Mouse (Mus musculus) spleen, postnatal 36 days (tissue): ENCODE results near the gene Acbd6.
A peak's percentile ranks its signal among the peaks of the same experiment; 100 is the strongest.

Experiments
- DNase-seq, 2 experiments: peaks; one replicate each; pipeline ENCODE4 v3.0.0; 2022; ENCODE audit warnings: low spot score in 2 of 2, mixed read lengths in 1 of 2

The Acbd6 gene

DNA sequence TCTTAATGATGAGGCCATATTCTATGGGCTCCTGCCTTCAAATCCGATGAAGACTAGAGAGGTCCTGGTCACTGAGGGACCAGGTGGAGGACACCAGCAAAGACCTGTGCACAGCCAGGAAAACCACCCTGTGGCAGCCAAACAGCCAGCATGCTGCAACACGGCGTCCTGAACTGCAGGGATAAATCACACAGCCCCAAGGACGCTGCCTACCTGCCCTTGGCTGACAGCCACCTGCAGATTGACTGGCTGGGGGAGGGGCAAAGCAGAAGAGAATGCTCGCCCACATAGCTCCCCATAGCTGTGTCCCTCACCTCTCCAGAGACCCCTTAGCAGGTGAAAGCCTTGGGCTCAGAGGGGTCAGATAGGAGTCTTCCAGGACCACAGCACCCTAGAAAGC is 162.1 kb downstream of the Acbd6 start:
- no peak for DNase-seq

DNA sequence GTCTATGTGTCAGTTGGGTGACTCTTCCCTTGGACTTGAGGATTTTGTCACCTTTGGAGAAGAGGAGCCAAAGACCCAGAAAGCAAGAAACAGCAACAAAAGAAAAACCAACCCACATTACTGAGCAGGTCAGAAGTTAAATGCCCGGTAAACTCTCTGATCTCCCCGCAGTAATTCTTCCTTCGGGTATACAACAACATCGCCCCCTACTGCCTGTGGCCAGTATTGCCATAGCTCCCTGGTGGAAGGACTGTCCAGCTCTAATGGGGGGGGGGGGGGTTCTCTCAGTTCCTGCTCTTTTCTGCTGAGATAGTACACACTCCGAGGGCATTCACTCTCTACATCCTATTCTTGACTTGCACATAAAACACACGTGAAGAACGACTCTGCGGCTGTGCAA is 163.5 kb downstream of the Acbd6 start:
- DNase-seq: no peak

GRCm38 (mm10) chr1:155722185-155722584 is 164.3 kb downstream of the Acbd6 start:
- DNase-seq: peak; percentile 29 to 41

DNA sequence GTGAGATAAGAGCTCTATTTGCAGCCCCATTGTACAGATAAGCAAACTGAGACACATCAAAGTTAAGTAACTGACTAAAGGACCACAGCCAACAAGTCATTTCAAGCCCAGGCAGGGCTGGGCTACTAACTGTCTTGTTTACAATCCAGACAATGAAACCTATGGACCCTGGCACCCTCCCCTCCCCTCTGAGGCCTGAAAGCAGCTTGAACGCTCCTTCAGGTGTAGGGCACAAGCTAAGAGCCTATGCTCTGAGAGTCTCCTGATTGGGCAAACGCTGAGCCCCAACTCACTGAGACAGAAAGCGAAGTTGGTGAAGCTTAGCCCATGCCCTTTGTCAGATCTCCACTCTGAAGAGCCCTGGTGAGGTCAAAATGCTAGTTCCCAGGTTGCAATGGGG is 166.4 kb downstream of the Acbd6 start:
- DNase-seq: no peak

GRCm38 (mm10) chr1:155725876-155726275 is 168.0 kb downstream of the Acbd6 start:
- DNase-seq: no peak

- no peak for DNase-seq
These were observed 169.9 kb downstream of the Acbd6 start for GRCm38 (mm10) chr1:155727830-155728229.

- DNase-seq: no peak
These were observed 171.3 kb downstream of the Acbd6 start for GRCm38 (mm10) chr1:155729113-155729795.

GRCm38 (mm10) chr1:155731156-155731555 is 173.2 kb downstream of the Acbd6 start:
- DNase-seq: no peak

GRCm38 (mm10) chr1:155736096-155736825 is 178.3 kb downstream of the Acbd6 start:
- no peak for DNase-seq

DNA sequence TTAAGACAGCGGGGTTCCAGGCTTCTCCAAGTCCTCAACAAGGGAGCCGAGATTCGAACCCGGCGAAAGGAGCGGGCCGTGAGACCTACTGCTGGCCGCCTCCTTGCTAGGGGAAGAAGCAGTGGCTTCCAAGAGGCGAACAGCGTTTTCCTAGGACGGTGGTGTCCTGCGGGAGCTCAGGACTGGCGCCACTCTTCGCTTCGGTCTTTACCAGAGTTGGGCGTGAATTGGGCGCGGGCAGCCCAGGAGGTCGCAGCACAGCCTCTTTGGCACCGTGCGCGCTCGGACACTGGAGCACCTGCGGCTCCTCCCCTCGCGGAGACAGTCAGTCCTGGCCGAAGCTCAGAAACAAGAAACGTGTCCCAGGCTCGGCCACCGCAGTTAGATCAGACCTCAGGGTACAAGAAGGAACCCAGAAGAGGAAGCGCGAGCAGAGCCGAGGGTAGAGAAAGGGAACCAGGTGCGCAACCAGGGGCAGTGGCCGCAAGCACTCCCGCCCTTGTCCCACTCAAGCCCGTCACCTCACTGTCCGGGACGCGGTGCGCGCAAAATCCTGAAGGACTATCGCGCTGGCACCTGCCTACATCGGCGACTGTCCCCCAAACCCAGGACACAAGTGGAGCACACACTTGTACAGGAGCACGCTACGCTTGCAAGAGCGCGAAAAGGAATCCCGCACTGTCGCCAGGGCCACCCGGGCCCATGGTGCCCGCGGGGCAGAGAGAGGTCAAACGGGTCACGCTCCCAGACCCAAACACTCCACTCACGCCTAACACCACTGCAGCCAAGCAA is 179.3 kb downstream of the Acbd6 start:
- DNase-seq: peak in 1 of 2 experiments; percentile 6

- DNase-seq: no peak
These were observed 180.0 kb downstream of the Acbd6 start for GRCm38 (mm10) chr1:155737809-155738383.
